Mouse (Mus musculus) inflammation-experienced regulatory T-cells, adult 16 weeks (primary cell): ENCODE data around the gene Nr2c1. TPM values are rescaled to one million over a fixed set of nuclear protein-coding genes. Genes with fewer than 3 reads are reported as not detected.

Source experiments
- polyA plus RNA-seq: library from polyadenylated mRNA; unstranded; fragments of 100-300 nt; shearing (Covaris generic); gene quantifications from one replicate; pipeline ENCODE4 v1.2.1, GENCODE M21; 2017

Nr2c1 gene
- polyA plus RNA-seq, result 11.2 TPM

DNA sequence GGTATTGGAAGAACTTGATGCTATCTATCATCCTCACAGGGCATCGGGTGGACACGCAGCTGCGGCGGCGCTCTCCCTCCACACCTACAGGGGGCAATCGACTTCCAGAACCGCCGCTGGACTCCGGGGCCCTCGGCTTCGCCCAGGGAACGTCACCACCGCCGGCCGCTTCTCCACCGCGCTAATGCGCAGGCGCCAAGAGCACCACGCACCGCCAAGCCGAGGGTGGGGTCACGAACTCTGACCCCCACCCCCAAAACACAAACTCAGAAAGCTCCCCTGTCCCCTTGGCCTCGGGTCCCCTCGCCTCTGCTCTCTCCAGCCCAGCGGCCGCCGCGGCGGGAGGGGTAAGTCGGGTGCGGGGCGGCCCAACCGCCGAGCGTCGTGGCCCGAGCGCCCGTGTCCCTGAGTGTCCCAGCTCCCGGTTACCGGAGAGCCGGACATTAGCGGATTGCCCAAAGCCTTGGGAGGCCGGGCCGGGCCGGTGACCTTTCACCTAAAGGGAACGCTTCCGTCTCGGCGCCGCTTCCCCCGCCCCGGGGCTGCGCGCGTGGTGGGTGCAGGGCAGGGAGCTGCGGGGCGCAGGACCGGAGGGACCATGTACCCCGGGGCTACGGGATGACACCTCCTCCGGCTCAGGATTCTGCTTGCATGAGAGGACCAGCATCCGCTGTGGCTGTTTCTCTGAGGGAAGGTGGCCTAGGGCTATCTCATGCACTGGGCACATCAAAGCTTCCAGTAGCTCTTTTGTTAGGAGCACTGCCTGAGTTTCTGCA is at the start of gene Nr2c1:
TSS of gene Nr2c1 (plus strand) at position 268 of the 776 bp plus-strand sequence.

DNA sequence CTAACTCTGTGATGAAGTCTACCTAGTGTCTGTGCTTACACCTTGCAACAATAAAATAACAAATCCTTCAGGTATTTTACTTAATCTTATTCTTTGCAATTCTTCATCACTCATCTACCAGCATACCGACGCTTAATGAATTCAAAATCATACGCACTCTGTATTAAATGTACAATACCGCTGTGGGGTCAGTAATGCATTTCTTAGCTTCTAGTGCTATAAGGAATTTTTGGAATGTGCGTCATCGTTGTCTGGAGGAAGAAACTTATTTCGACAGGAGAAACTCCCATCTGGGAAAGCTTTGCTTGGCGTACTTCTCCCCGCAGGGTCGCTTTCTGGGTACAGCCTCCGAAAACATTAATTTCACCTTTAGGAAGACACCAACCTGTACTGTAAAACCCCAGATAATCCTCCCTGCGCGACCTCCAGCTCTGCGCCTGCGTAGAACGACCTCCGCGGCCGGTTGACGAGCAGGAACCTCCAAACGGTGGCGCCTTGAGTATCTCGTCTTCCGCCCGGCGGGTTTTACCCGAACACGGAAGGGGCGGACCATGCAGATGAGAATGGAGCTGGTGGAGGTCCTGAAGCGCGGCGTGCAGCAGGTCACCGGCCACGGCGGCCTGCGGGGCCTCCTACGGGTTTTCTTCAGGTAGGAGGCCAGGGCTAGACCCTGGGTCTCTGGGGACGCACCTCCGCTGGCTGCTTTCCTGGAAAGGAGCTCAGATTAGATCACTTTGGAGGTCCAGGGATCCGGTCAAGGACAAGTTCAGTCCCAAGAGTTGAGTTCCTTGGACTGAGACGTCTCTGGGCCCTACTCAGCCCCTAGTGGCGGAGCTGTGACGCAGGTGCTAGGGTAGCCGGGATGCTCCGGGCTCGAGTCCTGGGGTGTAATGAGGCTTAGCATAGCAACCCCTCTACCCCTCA is 50.9 kb downstream of the Nr2c1 start, which contains the start of gene Ndufa12:
TSS of gene Ndufa12 (plus strand) at position 239 of the 924 bp plus-strand sequence.

Other genes starting within 250 kb of the Nr2c1 start
- 15.0 TPM for gene Vezt, start 112.2 kb upstream of the Nr2c1 start, polyA plus RNA-seq
- 4.3 TPM for gene Fgd6, start 112.0 kb upstream of the Nr2c1 start, polyA plus RNA-seq
- 129 TPM for gene Ndufa12, start 50.7 kb downstream of the Nr2c1 start, polyA plus RNA-seq
- not detected for gene Gm4792, start 150.7 kb downstream of the Nr2c1 start, polyA plus RNA-seq
- gene Tmcc3, start 163.9 kb downstream of the Nr2c1 start, polyA plus RNA-seq, result 1.2 TPM